Mouse (Mus musculus) hindlimb bud, embryonic 11.5 days (tissue): ENCODE measurements around the gene Prdm1.

Experiments
- DNase-seq: peaks from one replicate; pipeline ENCODE4 v3.0.0-alpha.2; 2012; ENCODE audit warnings: low read depth, low spot score; ENCODE audit errors: extremely low spot score

Prdm1 gene

GRCm38 (mm10) chr10:44457791-44458533 lies 70.3 kb downstream of the Prdm1 start:
- no peak for DNase-seq

DNA sequence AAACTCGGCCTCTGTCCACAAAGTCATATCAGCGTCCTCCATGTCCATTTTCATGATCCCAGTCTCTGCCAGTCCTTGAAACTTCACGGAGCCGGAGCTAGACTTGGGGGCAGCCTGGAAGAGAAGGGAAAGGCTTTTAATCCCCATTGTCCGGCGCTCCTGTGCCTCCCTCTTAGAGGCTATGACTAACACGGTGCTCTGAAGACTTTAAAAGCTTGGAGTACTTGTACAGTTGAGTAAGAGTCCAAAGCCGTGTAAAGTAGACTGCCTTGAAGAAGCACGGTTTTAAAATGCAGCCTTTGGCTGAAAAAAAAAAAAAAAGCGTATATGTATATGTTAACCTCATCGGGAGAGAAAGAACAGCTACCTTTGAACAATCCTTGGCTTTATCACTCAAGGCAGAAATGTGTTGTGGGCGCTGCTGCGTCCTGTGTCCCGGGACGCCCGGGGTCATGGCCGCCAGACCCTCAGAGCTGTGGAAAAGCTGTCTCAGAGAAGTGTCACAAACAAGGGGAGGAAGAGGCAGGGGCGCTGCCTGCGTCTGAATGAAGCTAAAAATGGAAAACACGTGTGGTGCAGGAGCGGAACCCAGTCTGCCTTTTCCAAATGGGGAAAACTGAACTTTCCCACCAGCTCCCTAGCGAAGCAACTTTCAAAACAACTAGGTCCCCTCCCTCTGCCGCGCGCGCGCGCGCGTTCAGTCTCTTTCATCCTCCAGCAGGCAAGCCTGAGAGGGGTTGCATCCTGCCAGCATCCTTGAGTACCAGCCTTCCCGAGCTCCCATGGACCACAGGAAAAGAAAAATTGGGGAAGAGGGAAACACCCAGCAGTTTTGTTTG lies 71.3 kb downstream of the Prdm1 start:
- no peak for DNase-seq

DNA sequence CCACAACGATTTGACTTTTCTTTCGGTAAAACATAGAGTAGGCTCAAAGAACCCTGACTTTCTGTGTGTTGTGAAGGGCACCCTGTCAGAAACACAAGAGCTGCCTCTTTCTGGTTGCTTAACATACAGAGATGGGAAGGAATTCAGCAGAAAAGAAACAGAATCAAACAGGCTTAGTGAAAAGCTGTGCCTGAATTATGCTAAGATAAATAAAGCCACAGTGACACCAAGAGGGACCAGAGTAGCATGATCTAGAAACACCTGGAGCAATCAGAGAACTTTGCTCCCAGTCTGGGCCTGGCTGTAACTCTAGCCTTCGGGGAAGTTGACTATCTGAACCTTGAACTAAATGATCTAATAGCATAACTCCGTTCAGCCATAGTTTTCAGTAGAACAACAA lies 73.5 kb downstream of the Prdm1 start:
- DNase-seq = no peak

DNA sequence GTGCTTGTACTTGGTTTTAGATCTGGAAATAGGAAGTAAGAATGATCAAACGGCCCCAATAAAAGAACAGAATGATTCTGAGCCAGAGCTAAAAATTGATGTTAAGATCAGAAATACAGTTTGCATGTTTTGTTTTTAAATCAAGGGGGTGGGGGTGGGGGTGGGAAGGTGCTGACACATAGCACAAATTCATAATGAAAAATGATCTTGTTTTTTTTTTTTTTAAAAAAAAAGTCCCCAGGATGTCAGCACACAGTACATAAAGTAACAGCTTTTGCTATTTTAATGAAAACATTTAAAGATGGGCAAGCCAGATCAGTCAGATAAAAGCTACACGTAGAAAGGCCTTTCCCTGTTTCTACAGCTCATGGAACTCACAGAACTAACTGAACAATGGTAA lies 74.2 kb downstream of the Prdm1 start:
- no peak for DNase-seq

DNA sequence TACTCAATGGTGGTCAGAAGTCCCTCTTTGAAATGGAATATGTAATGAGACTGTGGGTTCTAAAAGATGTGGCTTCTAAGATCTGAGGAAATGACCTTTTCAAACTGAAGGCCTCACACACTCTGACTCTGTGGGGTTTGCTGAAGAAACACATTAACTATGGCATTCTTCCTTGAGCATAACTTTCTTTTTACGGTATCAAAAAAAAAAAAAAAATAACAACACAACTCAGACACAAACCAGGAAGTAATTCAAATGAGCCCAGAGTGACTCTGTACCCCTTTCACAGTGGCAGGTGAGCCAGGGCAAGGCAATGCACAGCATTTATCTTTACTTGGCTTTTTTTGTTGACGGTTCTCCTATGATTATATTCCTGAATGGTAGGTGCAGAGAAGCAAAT lies 77.5 kb downstream of the Prdm1 start:
- no peak for DNase-seq

GRCm38 (mm10) chr10:44450108-44450507 lies 78.2 kb downstream of the Prdm1 start:
- DNase-seq = no peak

GRCm38 (mm10) chr10:44449666-44450065 lies 78.6 kb downstream of the Prdm1 start:
- DNase-seq = no peak

GRCm38 (mm10) chr10:44448165-44448564 lies 80.1 kb downstream of the Prdm1 start:
- no peak for DNase-seq

- no peak for DNase-seq
Observed at GRCm38 (mm10) chr10:44447406-44448139, 80.7 kb downstream of the Prdm1 start.

GRCm38 (mm10) chr10:44447001-44447400 lies 81.3 kb downstream of the Prdm1 start:
- DNase-seq = no peak

- DNase-seq = no peak
Observed at GRCm38 (mm10) chr10:44444415-44444814, 83.9 kb downstream of the Prdm1 start.

- DNase-seq = no peak
Observed at GRCm38 (mm10) chr10:44443696-44444095, 84.6 kb downstream of the Prdm1 start.

GRCm38 (mm10) chr10:44439732-44440131 lies 88.6 kb downstream of the Prdm1 start:
- no peak for DNase-seq

DNA sequence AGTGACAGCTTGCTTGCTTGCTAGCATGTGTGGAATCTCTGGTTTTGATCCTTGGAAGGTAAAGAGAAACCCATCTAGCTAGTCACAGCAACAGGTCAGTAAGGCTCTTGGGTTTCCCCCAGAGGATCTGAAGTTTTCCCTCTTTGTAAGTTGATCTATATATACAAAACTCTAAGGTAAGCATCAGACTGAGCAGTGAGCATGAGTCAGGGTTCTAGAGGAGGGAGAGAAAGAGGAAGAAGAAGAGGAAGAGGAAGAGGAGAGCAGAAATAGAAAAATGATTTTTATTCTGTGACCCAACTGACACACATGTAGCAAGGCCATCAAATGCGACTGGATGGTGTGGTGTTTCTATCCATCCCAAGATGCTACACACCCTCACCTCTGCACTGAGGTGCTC lies 90.7 kb downstream of the Prdm1 start:
- no peak for DNase-seq

DNA sequence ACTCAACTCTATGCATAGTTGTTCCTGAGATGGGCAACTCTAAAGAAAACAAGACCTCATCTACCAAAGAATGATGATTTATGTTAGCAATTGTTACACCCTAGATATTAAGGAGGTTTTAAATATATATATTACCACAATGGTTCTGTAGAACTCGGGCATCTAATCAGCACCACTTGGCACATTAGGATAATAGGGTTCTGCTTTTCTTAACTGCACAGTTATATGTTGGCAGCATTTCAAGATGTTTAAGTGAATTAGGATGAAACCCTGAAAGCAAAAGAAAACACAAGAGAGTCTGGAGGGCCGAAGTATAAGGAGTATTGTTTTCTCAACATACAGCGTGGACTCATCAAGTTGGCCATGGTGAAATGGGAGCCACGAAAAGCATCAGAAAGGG lies 92.3 kb downstream of the Prdm1 start:
- no peak for DNase-seq

GRCm38 (mm10) chr10:44434702-44435181 lies 93.6 kb downstream of the Prdm1 start:
- DNase-seq = no peak

DNA sequence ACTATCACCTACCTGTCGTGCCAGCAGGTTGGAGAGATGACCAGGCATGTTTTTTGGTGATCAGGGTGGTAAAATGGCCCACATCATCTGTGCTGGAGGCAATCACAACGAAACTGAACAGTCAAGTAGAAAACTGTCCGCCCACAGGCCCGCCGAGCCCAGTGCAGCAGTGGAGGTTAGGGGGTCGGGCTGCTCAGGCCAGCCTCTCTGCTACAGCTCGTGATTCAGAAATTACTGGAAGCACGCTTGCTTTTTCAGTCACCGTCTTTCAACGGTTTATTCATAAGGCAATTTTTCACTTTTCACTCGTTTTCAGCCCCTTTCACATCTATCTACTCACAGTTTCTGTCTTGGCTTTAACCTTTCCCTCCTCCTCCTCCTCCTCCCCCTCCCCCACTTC lies 96.1 kb downstream of the Prdm1 start:
- DNase-seq = no peak

GRCm38 (mm10) chr10:44431689-44432088 lies 96.6 kb downstream of the Prdm1 start:
- DNase-seq = no peak

DNA sequence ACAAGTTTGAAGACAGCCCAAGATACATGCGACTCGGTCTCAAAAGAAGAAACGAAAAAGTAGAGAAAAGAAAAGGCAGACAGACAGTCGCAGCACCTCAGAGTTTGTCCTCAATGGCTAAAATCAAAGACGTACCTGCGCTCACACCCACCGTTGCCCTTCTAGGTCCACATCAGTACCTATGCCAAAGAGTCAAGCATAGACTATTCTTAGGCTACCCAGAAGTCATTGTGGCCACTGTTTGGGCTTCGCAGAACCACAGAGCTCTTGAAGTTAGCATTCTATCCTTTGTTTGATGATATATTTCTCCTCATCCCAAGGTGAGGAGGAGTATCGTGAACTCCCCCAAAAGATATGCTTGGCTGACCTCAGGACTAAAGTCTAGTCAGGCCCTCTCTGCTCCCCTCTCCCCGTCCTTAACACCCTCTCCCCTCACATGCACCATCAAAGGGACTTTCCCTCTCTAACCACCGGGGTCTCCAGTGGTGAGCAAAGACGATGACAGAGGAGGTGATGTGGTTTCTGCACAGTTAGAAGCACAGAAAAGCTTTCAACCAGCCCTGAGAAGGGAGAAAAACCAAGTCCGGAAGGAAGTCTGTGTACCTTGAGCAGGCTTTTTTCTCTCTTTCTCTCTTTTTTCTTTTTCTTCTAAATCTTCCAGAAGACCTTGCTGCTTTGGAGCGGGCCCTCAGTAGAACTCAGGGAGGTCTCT lies 99.0 kb downstream of the Prdm1 start:
- no peak for DNase-seq

DNA sequence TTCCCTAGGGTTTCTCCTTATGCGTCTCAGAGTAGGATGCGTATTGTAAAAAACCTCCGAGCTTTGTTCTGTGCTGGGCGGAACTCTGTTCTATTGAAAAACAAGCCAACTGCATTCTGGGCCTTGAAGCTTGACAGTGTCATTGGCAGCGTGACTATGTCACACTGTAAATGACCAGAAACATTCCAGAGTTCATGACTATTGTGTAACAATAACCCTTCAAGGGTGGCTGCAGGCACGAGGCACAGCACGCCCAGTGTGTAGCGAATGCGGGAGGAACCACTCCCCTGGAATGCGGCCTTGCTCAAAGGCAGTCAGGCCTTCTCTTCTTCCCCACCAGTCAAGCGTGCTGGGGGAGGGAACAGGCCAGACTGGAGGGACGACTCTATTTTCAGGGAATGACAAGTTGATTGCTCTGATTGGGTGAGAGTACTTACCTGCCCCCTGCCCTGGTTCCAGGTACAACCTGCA lies 100.4 kb downstream of the Prdm1 start:
- no peak for DNase-seq

- DNase-seq = no peak
Observed at GRCm38 (mm10) chr10:44427426-44427825, 100.9 kb downstream of the Prdm1 start.
